Mouse (Mus musculus): Measurements from ENCODE around the gene Swap70.

DNA sequence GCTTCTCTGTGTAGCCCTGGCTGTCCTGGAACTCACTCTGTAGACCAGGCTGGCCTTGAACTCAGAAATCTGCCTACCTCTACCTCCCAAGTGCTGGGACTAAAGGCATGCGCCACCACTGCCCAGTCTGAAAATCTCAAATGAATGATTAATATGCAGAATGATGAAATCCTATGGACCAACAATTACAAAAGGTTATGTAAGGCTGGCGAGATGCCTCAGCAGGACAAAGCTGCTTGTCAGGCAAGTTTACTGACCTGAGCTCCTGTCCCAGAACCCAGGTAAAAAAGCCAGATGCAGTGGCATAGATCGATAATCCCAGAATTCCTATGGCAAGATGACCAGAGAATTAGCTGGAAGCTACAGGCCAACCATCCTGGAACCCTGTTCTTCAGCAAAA, 28.3 kb upstream of the Swap70 start:
- TF ChIP-seq POLR2A (IDR thresholded peaks at IDR 0.05; ENCODE audit: low read depth, low read length) (no peak), CTCF (IDR thresholded peaks at IDR 0.05; ENCODE audit: extremely low read depth, insufficient read length, insufficient replicate concordance, low read depth, low read length) (no peak)

All from small intestine, adult 2 months (tissue).